Mouse (Mus musculus): Measurements from ENCODE around the gene Arid3b. TPM values are rescaled to one million over a fixed set of nuclear protein-coding genes. Genes with fewer than 3 reads are reported as not detected.

Gene Arid3b
- polyA plus RNA-seq, 1 experiment from 2014 or later: 5.8 TPM

GRCm38 (mm10) chr9:57807174-57807651 lies 29.4 kb downstream of the Arid3b start:
- no peak overlapping the region for H3K4me3 ChIP-seq (ENCODE audit: low read depth, low read length)
- WGBS: 73% methylated on average over 4 of the region's 4 CpGs
- H3K4me1 ChIP-seq (ENCODE audit: insufficient read depth, low read depth, low read length): no peaks in the 10 kb centered on the region
- no peaks in the 10 kb centered on the region for H3K27me3 ChIP-seq (replicated peaks; ENCODE audit: insufficient read depth, low read length)
- H3K36me3 ChIP-seq (ENCODE audit: insufficient read depth, low read length): no peaks in the 10 kb centered on the region
- TF ChIP-seq EP300 (IDR thresholded peaks at IDR 0.05): no peak
- TF ChIP-seq CTCF (IDR thresholded peaks at IDR 0.05): no peak
- H3K9me3 ChIP-seq (ENCODE audit: low read length): no peaks in the 10 kb centered on the region
- ATAC-seq (no peak), DNase-seq (ENCODE audit: low spot score) (peak; percentile 12)
- no peak overlapping the region for H3K27ac ChIP-seq (ENCODE audit: low read length)
- H3K9ac ChIP-seq (replicated peaks; ENCODE audit: low read depth): no peak overlapping the region
- H3K4me2 ChIP-seq (replicated peaks; ENCODE audit: low read depth, low read length): no peak overlapping the region

GRCm38 (mm10) chr9:57806066-57806481 lies 30.5 kb downstream of the Arid3b start:
- H3K9me3 ChIP-seq (ENCODE audit: low read length): no peaks in the 10 kb centered on the region
- no peaks in the 10 kb centered on the region for H3K36me3 ChIP-seq (ENCODE audit: insufficient read depth, low read length)
- no peak overlapping the region for H3K4me2 ChIP-seq (replicated peaks; ENCODE audit: low read depth, low read length)
- no peak for ATAC-seq
- no peak overlapping the region for H3K4me3 ChIP-seq (ENCODE audit: low read depth, low read length)
- H3K27me3 ChIP-seq (replicated peaks; ENCODE audit: insufficient read depth, low read length): no peaks in the 10 kb centered on the region
- TF ChIP-seq EP300 (IDR thresholded peaks at IDR 0.05): no peak
- no peak for TF ChIP-seq CTCF (IDR thresholded peaks at IDR 0.05)
- H3K27ac ChIP-seq (ENCODE audit: low read length): no peak overlapping the region
- WGBS: 35% methylated on average over 1 of the region's 1 CpGs
- DNase-seq (ENCODE audit: low spot score): no peak
- H3K9ac ChIP-seq (replicated peaks; ENCODE audit: low read depth): no peak overlapping the region
- no peaks in the 10 kb centered on the region for H3K4me1 ChIP-seq (ENCODE audit: insufficient read depth, low read depth, low read length)

- H3K4me2 ChIP-seq (replicated peaks; ENCODE audit: low read depth, low read length): no peak overlapping the region
- no peak overlapping the region for H3K27ac ChIP-seq (ENCODE audit: low read length)
- H3K27me3 ChIP-seq (replicated peaks; ENCODE audit: insufficient read depth, low read length): no peaks in the 10 kb centered on the region
- H3K4me1 ChIP-seq (ENCODE audit: insufficient read depth, low read depth, low read length): no peaks in the 10 kb centered on the region
- no peak for ATAC-seq
- peak; percentile 11 for DNase-seq (ENCODE audit: low spot score)
- no peak overlapping the region for H3K4me3 ChIP-seq (ENCODE audit: low read depth, low read length)
- no peaks in the 10 kb centered on the region for H3K36me3 ChIP-seq (ENCODE audit: insufficient read depth, low read length)
- 48% methylated on average over 10 of the region's 10 CpGs for WGBS
- no peaks in the 10 kb centered on the region for H3K9me3 ChIP-seq (ENCODE audit: low read length)
- H3K9ac ChIP-seq (replicated peaks; ENCODE audit: low read depth): no peak overlapping the region
- no peak for TF ChIP-seq CTCF (IDR thresholded peaks at IDR 0.05)
- TF ChIP-seq EP300 (IDR thresholded peaks at IDR 0.05): no peak
Measured at GRCm38 (mm10) chr9:57805087-57805737, 31.4 kb downstream of the Arid3b start.

GRCm38 (mm10) chr9:57803839-57804238 lies 32.8 kb downstream of the Arid3b start:
- H3K4me3 ChIP-seq (ENCODE audit: low read depth, low read length): no peak overlapping the region
- no peaks in the 10 kb centered on the region; the same call in 1 of the 2 replicates for H3K4me1 ChIP-seq (ENCODE audit: insufficient read depth, low read depth, low read length)
- DNase-seq (ENCODE audit: low spot score) (peak; percentile 60), ATAC-seq (peak; percentile 77)
- no peak overlapping the region for H3K9ac ChIP-seq (replicated peaks; ENCODE audit: low read depth)
- H3K36me3 ChIP-seq (ENCODE audit: insufficient read depth, low read length): no peaks in the 10 kb centered on the region
- WGBS: 12% methylated on average over 4 of the region's 4 CpGs
- TF ChIP-seq CTCF (IDR thresholded peaks at IDR 0.05): no peak
- TF ChIP-seq EP300 (IDR thresholded peaks at IDR 0.05): peak; percentile 84
- H3K9me3 ChIP-seq (ENCODE audit: low read length): no peaks in the 10 kb centered on the region
- H3K4me2 ChIP-seq (replicated peaks; ENCODE audit: low read depth, low read length): no peak overlapping the region
- H3K27me3 ChIP-seq (replicated peaks; ENCODE audit: insufficient read depth, low read length): no peaks in the 10 kb centered on the region
- H3K27ac ChIP-seq (ENCODE audit: low read length): peak overlapping the region; percentile 39; the same call in 1 of the 2 replicates

GRCm38 (mm10) chr9:57803047-57803446 lies 33.5 kb downstream of the Arid3b start:
- TF ChIP-seq CTCF (IDR thresholded peaks at IDR 0.05): no peak
- no peak for TF ChIP-seq EP300 (IDR thresholded peaks at IDR 0.05)
- Histone ChIP-seq H3K9ac (replicated peaks; ENCODE audit: low read depth) (no peak overlapping the region), H3K27me3 (replicated peaks; ENCODE audit: insufficient read depth, low read length) (no peaks in the 10 kb centered on the region), H3K36me3 (ENCODE audit: insufficient read depth, low read length) (no peaks in the 10 kb centered on the region), H3K27ac (ENCODE audit: low read length) (0 out of 2 replicates have a peak overlapping the region, but pooled peaks have one; percentile 39), H3K9me3 (ENCODE audit: low read length) (no peaks in the 10 kb centered on the region), H3K4me1 (ENCODE audit: insufficient read depth, low read depth, low read length) (no peaks in the 10 kb centered on the region; the same call in 1 of the 2 replicates), H3K4me2 (replicated peaks; ENCODE audit: low read depth, low read length) (no peak overlapping the region), H3K4me3 (ENCODE audit: low read depth, low read length) (no peak overlapping the region)
- ATAC-seq (no peak), DNase-seq (ENCODE audit: low spot score) (peak; percentile 5)
- 34% methylated on average over 3 of the region's 3 CpGs for WGBS

- peak; percentile 49 for DNase-seq (ENCODE audit: low spot score)
- WGBS: 65% methylated on average over 9 of the region's 9 CpGs
- no peak overlapping the region for H3K27ac ChIP-seq (ENCODE audit: low read length)
- no peak overlapping the region for H3K4me3 ChIP-seq (ENCODE audit: low read depth, low read length)
- H3K9me3 ChIP-seq (ENCODE audit: low read length): no peaks in the 10 kb centered on the region
- H3K4me2 ChIP-seq (replicated peaks; ENCODE audit: low read depth, low read length): no peak overlapping the region
- no peaks in the 10 kb centered on the region for H3K27me3 ChIP-seq (replicated peaks; ENCODE audit: insufficient read depth, low read length)
- peak; percentile 25; the same call in 1 of the 2 replicates for ATAC-seq
- no peak overlapping the region for H3K9ac ChIP-seq (replicated peaks; ENCODE audit: low read depth)
- H3K4me1 ChIP-seq (ENCODE audit: insufficient read depth, low read depth, low read length): no peaks in the 10 kb centered on the region; the same call in 1 of the 2 replicates
- no peak for TF ChIP-seq EP300 (IDR thresholded peaks at IDR 0.05)
- TF ChIP-seq CTCF (IDR thresholded peaks at IDR 0.05): no peak
- H3K36me3 ChIP-seq (ENCODE audit: insufficient read depth, low read length): peaks cover 14% of the 10 kb centered on the region
Measured at GRCm38 (mm10) chr9:57800325-57800975, 36.1 kb downstream of the Arid3b start.

Measured in lung, postnatal 0 days (tissue).